Mouse (Mus musculus) spleen, postnatal 10 days (tissue): ENCODE measurements around the gene Sec24a.

Experiments
- DNase-seq, 2 experiments: peaks; one replicate each; pipeline ENCODE4 v3.0.0; 2021 to 2022; ENCODE audit warnings: low spot score in 2 of 2

Sec24a gene

DNA sequence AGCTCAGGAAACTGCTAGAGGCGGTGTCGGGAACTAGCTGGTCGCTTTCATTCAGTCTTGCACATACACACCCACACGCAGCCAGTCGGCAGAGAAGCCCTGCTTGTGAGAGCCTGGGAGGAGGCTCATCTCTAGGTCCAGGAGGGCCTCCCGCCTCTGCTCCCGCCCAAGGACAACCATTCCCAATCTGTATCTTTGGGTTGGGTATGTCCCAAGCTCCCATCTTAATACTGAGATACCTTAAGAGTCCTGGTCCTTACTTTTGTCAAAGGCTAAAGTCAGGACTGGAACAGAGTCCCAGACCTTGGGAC lies 113.6 kb downstream of the Sec24a start:
- DNase-seq, result no peak

DNA sequence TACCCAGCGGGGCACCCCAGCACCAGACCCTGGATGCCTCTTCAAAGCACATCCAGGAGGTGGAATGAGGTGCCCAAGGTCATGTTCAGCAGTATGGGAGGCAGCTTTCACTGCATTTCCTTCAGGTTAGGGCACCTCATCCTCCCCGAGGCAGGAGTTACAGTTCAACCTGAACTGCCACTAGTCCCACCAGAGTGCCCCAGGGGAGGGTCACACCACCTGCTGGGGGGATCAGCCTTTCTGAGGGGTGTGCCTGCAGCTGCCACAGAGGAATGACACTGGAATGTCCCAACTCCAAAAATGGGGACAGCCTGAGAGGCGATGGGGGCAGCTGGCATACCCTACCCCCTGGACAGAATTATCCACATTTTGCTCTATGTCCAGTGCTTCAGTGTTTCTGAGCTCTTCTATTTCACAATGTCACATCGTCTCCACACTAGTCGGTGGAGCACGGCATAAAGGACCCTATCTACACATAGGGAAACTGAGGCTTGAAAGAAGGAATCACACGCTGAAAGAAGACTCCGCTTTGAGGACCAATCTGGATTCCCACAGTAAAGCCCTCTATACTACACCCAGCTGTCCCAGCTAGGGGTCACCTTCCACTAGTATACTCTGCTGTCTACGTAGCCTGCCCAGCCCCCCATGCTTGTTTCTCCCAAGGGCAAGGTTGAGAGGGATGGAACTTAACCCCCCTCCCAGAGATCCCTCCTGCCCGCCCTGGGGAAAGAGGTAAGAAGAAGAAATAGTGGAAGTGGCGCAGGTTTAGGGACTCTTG lies 114.1 kb downstream of the Sec24a start:
- no peak for DNase-seq

DNA sequence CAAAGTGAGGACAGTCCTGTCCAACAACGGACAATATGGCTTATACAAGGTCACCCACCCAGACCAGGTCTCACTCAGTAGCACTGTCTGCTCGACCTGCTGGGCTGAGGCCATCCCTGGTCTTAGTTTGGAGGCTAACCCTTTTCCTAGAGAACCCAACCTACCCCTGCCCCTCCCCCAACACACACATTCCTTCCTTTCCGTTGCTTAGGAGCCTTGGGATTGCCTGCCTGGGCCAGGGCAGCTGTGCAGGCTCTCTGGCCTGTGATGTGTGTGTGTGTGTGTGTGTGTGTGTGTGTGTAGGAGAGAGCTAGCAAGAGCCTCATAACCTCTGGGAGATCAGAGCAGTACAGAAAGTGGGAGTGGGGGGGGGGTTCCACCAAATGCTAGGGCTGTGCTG lies 114.9 kb downstream of the Sec24a start:
- no peak for DNase-seq

GRCm38 (mm10) chr11:51646751-51647667 lies 116.4 kb downstream of the Sec24a start:
- DNase-seq, result peak in 1 of 2 experiments; percentile 40

DNA sequence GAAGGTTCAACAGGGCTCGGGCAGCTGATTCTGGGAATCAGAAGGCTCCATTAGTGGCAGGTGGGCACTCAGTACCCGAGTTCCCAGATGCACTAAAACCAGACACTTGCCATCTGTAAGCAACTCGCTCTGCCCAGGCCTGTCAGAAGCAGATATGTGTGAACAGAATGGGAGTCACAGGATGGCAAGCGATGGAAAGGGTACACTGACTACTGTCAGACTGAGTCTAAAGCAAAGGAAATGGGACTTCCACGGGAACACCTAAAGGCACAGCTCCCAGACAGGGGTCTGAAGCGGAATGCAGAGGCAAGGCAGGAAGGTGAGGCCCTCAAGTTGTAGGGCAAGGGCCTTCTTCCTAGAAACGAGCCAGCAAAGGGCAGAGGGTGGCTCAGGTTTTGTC lies 117.2 kb downstream of the Sec24a start:
- no peak for DNase-seq

- no peak for DNase-seq
Observed at GRCm38 (mm10) chr11:51645293-51645692, 118.1 kb downstream of the Sec24a start.

DNA sequence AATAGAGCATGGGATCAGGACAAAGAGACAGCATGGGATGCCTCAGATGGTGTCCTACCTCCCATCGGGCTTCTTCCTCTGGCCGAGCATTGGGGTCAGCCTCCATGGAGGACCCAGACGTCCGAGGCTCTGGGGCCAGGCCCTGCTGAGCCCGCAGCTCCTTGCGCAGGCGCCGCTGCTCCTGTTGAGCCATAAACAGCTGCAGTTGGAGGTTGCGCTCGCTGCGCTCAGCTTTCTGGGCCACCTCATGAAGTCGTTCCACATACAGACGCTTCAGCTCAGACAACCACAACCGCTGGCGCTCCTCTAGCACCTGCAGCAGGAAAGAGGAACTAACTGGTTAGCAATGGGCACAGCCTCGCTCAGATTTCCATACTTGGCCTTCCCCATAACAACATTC lies 119.2 kb downstream of the Sec24a start:
- DNase-seq, result peak in 1 of 2 experiments; percentile 76

GRCm38 (mm10) chr11:51643761-51644160 lies 119.7 kb downstream of the Sec24a start:
- DNase-seq, result peak in 1 of 2 experiments; percentile 52

DNA sequence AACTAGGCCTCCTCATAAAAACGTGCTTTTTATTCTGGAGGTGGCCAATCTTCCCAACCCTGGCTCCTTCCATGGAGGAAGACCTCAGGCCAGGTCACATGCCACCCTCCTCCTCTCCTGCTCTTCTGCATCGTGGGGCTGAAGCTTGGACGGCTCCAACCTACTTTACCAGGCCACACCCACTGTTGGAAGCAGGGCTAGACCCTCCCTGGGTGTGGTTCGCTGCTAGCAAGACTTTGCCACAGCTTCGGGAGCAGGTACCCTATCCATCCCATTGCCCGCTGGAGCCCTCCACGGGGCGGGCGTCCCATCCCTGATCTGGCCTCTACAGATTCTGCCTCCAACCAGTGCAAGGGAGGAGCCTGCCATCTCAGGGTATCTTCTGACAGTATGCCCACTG lies 120.2 kb downstream of the Sec24a start:
- no peak for DNase-seq
